Mouse (Mus musculus) gastrocnemius, adult 18-20 months (tissue): Measurements from ENCODE around the gene Creb5. TPM values are rescaled to one million over a fixed set of nuclear protein-coding genes. Genes with fewer than 3 reads are reported as not detected.

Experiments used
- DNase-seq: peaks from one replicate; pipeline ENCODE4 v3.0.0; 2021; ENCODE audit warnings: low spot score
- total RNA-seq, 2 experiments: library from RNA; stranded (reverse); gene quantifications; 2 replicates each; pipeline ENCODE4 v1.2.3; 2021

Gene Creb5
- total RNA-seq, 2 experiments from 2014 or later = 3.5 to 7.0 TPM

- DNase-seq = no peak
These were observed 297.8 kb downstream of the Creb5 start for GRCm38 (mm10) chr6:53584718-53585405.

GRCm38 (mm10) chr6:53589746-53590145 lies 302.7 kb downstream of the Creb5 start:
- no peak for DNase-seq

GRCm38 (mm10) chr6:53592230-53592629 lies 305.2 kb downstream of the Creb5 start:
- no peak for DNase-seq

GRCm38 (mm10) chr6:53593603-53594002 lies 306.5 kb downstream of the Creb5 start:
- no peak for DNase-seq

GRCm38 (mm10) chr6:53594316-53594715 lies 307.2 kb downstream of the Creb5 start:
- no peak for DNase-seq

GRCm38 (mm10) chr6:53596402-53596801 lies 309.3 kb downstream of the Creb5 start:
- peak; percentile 32 for DNase-seq

- no peak for DNase-seq
These were observed 316.0 kb downstream of the Creb5 start for GRCm38 (mm10) chr6:53603041-53603440.

GRCm38 (mm10) chr6:53603695-53604094 lies 316.6 kb downstream of the Creb5 start:
- DNase-seq = peak; percentile 57

GRCm38 (mm10) chr6:53604386-53604785 lies 317.3 kb downstream of the Creb5 start:
- DNase-seq = no peak

- no peak for DNase-seq
These were observed 318.1 kb downstream of the Creb5 start for GRCm38 (mm10) chr6:53605184-53605583.

GRCm38 (mm10) chr6:53611451-53611945 lies 324.4 kb downstream of the Creb5 start:
- no peak for DNase-seq

- no peak for DNase-seq
These were observed 325.6 kb downstream of the Creb5 start for GRCm38 (mm10) chr6:53612681-53613080.

GRCm38 (mm10) chr6:53615440-53616211 lies 328.6 kb downstream of the Creb5 start:
- DNase-seq = no peak

GRCm38 (mm10) chr6:53618164-53618563 lies 331.1 kb downstream of the Creb5 start:
- DNase-seq = peak; percentile 80

- no peak for DNase-seq
These were observed 332.6 kb downstream of the Creb5 start for GRCm38 (mm10) chr6:53619676-53620075.

- no peak for DNase-seq
These were observed 334.2 kb downstream of the Creb5 start for GRCm38 (mm10) chr6:53621295-53621694.

- no peak for DNase-seq
These were observed 337.6 kb downstream of the Creb5 start for GRCm38 (mm10) chr6:53624455-53625276.

- DNase-seq = no peak
These were observed 339.0 kb downstream of the Creb5 start for GRCm38 (mm10) chr6:53626044-53626443.

GRCm38 (mm10) chr6:53628714-53629113 lies 341.6 kb downstream of the Creb5 start:
- DNase-seq = no peak

- DNase-seq = no peak
These were observed 348.4 kb downstream of the Creb5 start for GRCm38 (mm10) chr6:53635453-53635852.
